In the genomic region with DNA sequence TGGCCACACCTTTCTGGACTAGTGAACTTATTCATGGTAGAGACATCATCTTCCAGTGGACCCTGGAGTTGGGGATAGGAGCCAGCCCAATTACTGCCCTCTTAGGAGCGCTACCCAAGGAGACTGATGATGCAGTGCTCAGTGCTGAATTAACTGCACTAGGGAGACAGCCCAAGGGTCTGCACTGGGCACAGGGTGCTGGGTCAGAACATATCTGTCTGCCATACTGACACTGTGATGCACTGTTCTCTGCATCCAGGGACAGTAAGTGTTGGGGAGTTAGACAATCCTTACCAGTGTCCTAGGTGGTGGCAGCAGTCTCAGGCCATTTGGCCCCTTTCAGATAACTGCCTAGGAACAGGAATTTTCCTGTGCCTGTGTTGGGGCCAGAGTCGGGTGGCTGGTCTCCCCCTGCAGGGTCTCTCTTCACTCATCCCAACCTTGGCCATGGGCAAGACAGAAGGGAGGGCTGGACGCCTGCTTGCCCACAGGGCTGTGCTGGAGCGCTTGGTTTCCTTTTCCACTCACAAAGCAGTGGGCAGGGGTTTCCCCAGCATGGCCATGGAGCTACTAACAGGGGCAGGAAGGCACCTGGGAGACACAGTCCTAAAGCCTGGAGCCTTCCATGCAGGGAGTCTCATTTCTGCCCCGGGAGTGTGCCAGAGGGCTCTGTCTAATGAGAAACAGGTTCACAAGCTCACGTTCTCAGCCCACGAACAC, we compare ENCODE assay signal across 9 mouse cellular contexts. TPM values are rescaled to one million over a fixed set of nuclear protein-coding genes. Genes with fewer than 3 reads are reported as not detected.
DNase-seq lines count a peak whose midpoint lies in the region; ATAC-seq lines count a peak whose summit lies in the region.
"Had no signal": no experiment of that assay in that cellular context is flagged by ENCODE, and none has a peak within 500 bp of the region (broad histone marks: within the 10 kb centered on the region; RNA-seq: fewer than 3 reads in every experiment).

No protein-coding gene starts in this region.

- H3K4me3 ChIP-seq in hindbrain, embryonic 10.5 days = no peak overlapping the region
- H3K4me3 ChIP-seq in hindbrain, embryonic 14.5 days (replicated peaks; ENCODE audit: low read length) = no peak overlapping the region
- no peak overlapping the region for H3K4me3 ChIP-seq in embryonic facial prominence, embryonic 12.5 days
- H3K4me3 ChIP-seq: lung, embryonic 15.5 days had no signal

- no peaks in the 10 kb centered on the region for H3K9me3 ChIP-seq in hindbrain, embryonic 10.5 days
- H3K9me3 ChIP-seq in hindbrain, embryonic 14.5 days (ENCODE audit: control insufficient read depth, low read length) = no peaks in the 10 kb centered on the region
- H3K9me3 ChIP-seq in embryonic facial prominence, embryonic 12.5 days = no peaks in the 10 kb centered on the region
- H3K9me3 ChIP-seq: lung, embryonic 15.5 days had no signal

- intact Hi-C loops in gastrocnemius, postnatal 36 days (cut with DNase I) = no loop called here

- H3K27ac ChIP-seq in hindbrain, embryonic 10.5 days = peak overlapping the region; percentile 26; the same call in 1 of the 2 replicates
- no peak overlapping the region for H3K27ac ChIP-seq in hindbrain, embryonic 14.5 days
- 0 out of 2 replicates have a peak overlapping the region, but pooled peaks have one; percentile 47 for H3K27ac ChIP-seq in embryonic facial prominence, embryonic 12.5 days

- H3K27me3 ChIP-seq in hindbrain, embryonic 10.5 days (ENCODE audit: insufficient read depth, poor library complexity, severe bottlenecking) = peaks cover 15% of the 10 kb centered on the region
- no peaks in the 10 kb centered on the region for H3K27me3 ChIP-seq in hindbrain, embryonic 14.5 days (ENCODE audit: control insufficient read depth, insufficient read depth, low read length)
- H3K27me3 ChIP-seq in embryonic facial prominence, embryonic 12.5 days = peaks cover 6% of the 10 kb centered on the region

- H3K9ac ChIP-seq in hindbrain, embryonic 14.5 days = no peak overlapping the region
- H3K9ac ChIP-seq in embryonic facial prominence, embryonic 12.5 days = no peak overlapping the region
- H3K9ac ChIP-seq: lung, embryonic 15.5 days had no signal

- no peak overlapping the region for H3K4me2 ChIP-seq in hindbrain, embryonic 14.5 days (replicated peaks)
- H3K4me2 ChIP-seq in embryonic facial prominence, embryonic 12.5 days (replicated peaks) = no peak overlapping the region
- H3K4me2 ChIP-seq: lung, embryonic 15.5 days had no signal

- peaks cover 88% of the 10 kb centered on the region for H3K36me3 ChIP-seq in hindbrain, embryonic 10.5 days
- H3K36me3 ChIP-seq in hindbrain, embryonic 14.5 days (replicated peaks; ENCODE audit: control insufficient read depth, insufficient read depth) = peaks cover 39% of the 10 kb centered on the region
- H3K36me3 ChIP-seq in embryonic facial prominence, embryonic 12.5 days = peaks cover 37% of the 10 kb centered on the region

- WGBS in hindbrain, embryonic 10.5 days = 79% methylated on average over 7 of the region's 7 CpGs
- WGBS in hindbrain, embryonic 14.5 days = 78% methylated on average over 7 of the region's 7 CpGs
- WGBS in embryonic facial prominence, embryonic 12.5 days = 48% methylated on average over 7 of the region's 7 CpGs

- DNase-seq in hindbrain, embryonic 10.5 days (ENCODE audit: low spot score) = no peak
- DNase-seq in hindbrain, embryonic 14.5 days (ENCODE audit: low spot score) = no peak
- DNase-seq in right cerebral cortex, postnatal 14 days = peak; percentile 4
- DNase-seq in right cerebral cortex, adult 18-20 months = no peak
- DNase-seq in spleen, adult 12 weeks (ENCODE audit: low spot score) = no peak
- DNase-seq in gastrocnemius, postnatal 36 days = no peak
- DNase-seq: kidney, adult 9 months had no signal

- peaks cover 27% of the 10 kb centered on the region for H3K4me1 ChIP-seq in hindbrain, embryonic 10.5 days (replicated peaks)
- peaks cover under 1% of the 10 kb centered on the region for H3K4me1 ChIP-seq in hindbrain, embryonic 14.5 days (replicated peaks; ENCODE audit: control insufficient read depth, insufficient read depth, low read length)
- peaks cover 9% of the 10 kb centered on the region for H3K4me1 ChIP-seq in embryonic facial prominence, embryonic 12.5 days

- no peak for ATAC-seq in hindbrain, embryonic 14.5 days (ENCODE audit: low FRiP score)
- no peak for ATAC-seq in embryonic facial prominence, embryonic 12.5 days (ENCODE audit: insufficient number of reproducible peaks, insufficient read depth, low FRiP score, low TSS enrichment)

RNA-seq across cellular contexts. Expression of gene Sh2b3, which starts 14.5 kb away (rescaled TPM):
- 9.3 and 11.1 TPM in 2 replicates for polyA plus RNA-seq in hindbrain, embryonic 10.5 days (2016; fragmentation: Nextera tagmentation; extraction: Ambion mirVana)
- 8.8 and 9.1 TPM in 2 replicates for polyA plus RNA-seq in hindbrain, embryonic 14.5 days (2014; fragmentation: Nextera tagmentation; extraction: Ambion mirVana)
- 13.1 and 14.4 TPM in 2 replicates for polyA plus RNA-seq in embryonic facial prominence, embryonic 12.5 days (2016; fragmentation: Nextera tagmentation; extraction: Ambion mirVana)
- total RNA-seq in gastrocnemius, postnatal 36 days (2021) = 10 to 100 TPM; 13.5 TPM

RNA-seq across cellular contexts. Expression of gene Pheta1, which starts 25.8 kb away (rescaled TPM):
- polyA plus RNA-seq in hindbrain, embryonic 10.5 days (2016; fragmentation: Nextera tagmentation; extraction: Ambion mirVana) = 44.8 and 54.5 TPM in 2 replicates
- polyA plus RNA-seq in hindbrain, embryonic 14.5 days (2014; fragmentation: Nextera tagmentation; extraction: Ambion mirVana) = 28.7 and 32.3 TPM in 2 replicates
- 47.3 and 48.1 TPM in 2 replicates for polyA plus RNA-seq in embryonic facial prominence, embryonic 12.5 days (2016; fragmentation: Nextera tagmentation; extraction: Ambion mirVana)
- total RNA-seq in gastrocnemius, postnatal 36 days (2021) = 1 to 10 TPM; 4.5 to 6.0 TPM
